12 mouse cellular contexts compared by ENCODE assay signal in the genomic region with DNA sequence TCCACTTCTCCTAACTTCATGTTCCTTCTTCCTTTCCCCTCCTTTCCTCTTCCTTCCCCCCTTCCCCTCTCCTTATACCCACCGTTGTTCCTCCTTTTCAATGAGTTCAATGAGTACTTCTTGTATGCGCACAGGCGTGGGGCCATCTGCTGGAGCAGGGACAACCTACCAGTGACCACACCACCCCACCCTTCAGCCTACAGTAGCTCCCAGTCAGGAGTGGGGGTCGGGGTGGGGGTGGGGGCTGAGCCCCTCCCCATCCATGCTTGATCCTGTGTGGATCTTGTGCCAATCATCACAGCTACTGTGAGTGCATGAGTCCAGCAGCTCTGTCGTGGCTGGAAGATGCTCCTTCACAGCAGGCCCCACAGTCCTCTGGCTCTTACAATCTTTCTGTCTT.
DNase-seq lines count a peak whose midpoint lies in the region; ATAC-seq and TF ChIP-seq lines count a peak whose summit lies in the region.
"Had no signal": no experiment of that assay in that cellular context is flagged by ENCODE, and none has a peak within 500 bp of the region (broad histone marks: within the 10 kb centered on the region; RNA-seq: fewer than 3 reads in every experiment).

No protein-coding gene starts in this region.

- no peaks in the 10 kb centered on the region for H3K9me3 ChIP-seq in heart, embryonic 15.5 days (replicated peaks)
- no peaks in the 10 kb centered on the region for H3K9me3 ChIP-seq in heart, embryonic 11.5 days (replicated peaks; ENCODE audit: control insufficient read depth, low read length)
- H3K9me3 ChIP-seq in midbrain, embryonic 12.5 days: no peaks in the 10 kb centered on the region
- H3K9me3 ChIP-seq: embryonic facial prominence, embryonic 10.5 days; liver, embryonic 13.5 days; megakaryocyte, embryonic 14.5 days had no signal

- DNase-seq in lung, adult 2 months: no peak
- DNase-seq in lung, postnatal 14 days: no peak
- DNase-seq in frontal cortex, postnatal 10 days (ENCODE audit: low spot score in 2 of 2): no peak
- DNase-seq: cerebellum, postnatal 10 days; liver, embryonic 13.5 days; thymus, adult 18-20 months had no signal

- TF ChIP-seq POLR2A in lung, adult 2 months (IDR thresholded peaks at IDR 0.05; ENCODE audit: borderline replicate concordance, extremely low read depth, low read depth, low read length): no peak

- no peak overlapping the region for H3K9ac ChIP-seq in heart, embryonic 15.5 days
- no peak overlapping the region for H3K9ac ChIP-seq in heart, embryonic 11.5 days (ENCODE audit: low read depth, low read length)
- H3K9ac ChIP-seq in midbrain, embryonic 12.5 days (replicated peaks): no peak overlapping the region
- H3K9ac ChIP-seq: liver, embryonic 13.5 days had no signal

- H3K4me3 ChIP-seq in heart, embryonic 15.5 days: no peak overlapping the region
- no peak overlapping the region for H3K4me3 ChIP-seq in heart, embryonic 11.5 days (ENCODE audit: low read depth, low read length)
- H3K4me3 ChIP-seq in lung, adult 2 months (replicated peaks; ENCODE audit: extremely low read depth, low read depth, low read length): no peak overlapping the region
- peak overlapping the region; percentile 31; the same call in 1 of the 2 replicates for H3K4me3 ChIP-seq in brown adipose tissue, adult 24 weeks (ENCODE audit: insufficient read depth, low read depth, low read length)
- no peak overlapping the region for H3K4me3 ChIP-seq in midbrain, embryonic 12.5 days
- H3K4me3 ChIP-seq: embryonic facial prominence, embryonic 10.5 days; liver, embryonic 13.5 days; megakaryocyte, embryonic 14.5 days had no signal

- 0 out of 2 replicates have a peak overlapping the region, but pooled peaks have one; percentile 11 for H3K4me2 ChIP-seq in heart, embryonic 15.5 days
- no peak overlapping the region for H3K4me2 ChIP-seq in heart, embryonic 11.5 days
- H3K4me2 ChIP-seq in midbrain, embryonic 12.5 days (replicated peaks): no peak overlapping the region
- H3K4me2 ChIP-seq: liver, embryonic 13.5 days had no signal

- H3K27ac ChIP-seq in heart, embryonic 15.5 days: peak overlapping the region; percentile 43; the same call in 1 of the 2 replicates
- no peak overlapping the region for H3K27ac ChIP-seq in heart, embryonic 11.5 days (ENCODE audit: low read depth, low read length)
- H3K27ac ChIP-seq in brown adipose tissue, adult 24 weeks (replicated peaks; ENCODE audit: low read depth, low read length): no peak overlapping the region
- H3K27ac ChIP-seq in midbrain, embryonic 12.5 days (replicated peaks): no peak overlapping the region
- H3K27ac ChIP-seq: embryonic facial prominence, embryonic 10.5 days; liver, embryonic 13.5 days had no signal

- TF ChIP-seq CTCF in lung, adult 2 months (IDR thresholded peaks at IDR 0.05; ENCODE audit: insufficient read depth, low read length): peak; percentile 17; the same call in 1 of the 2 replicates

- H3K36me3 ChIP-seq in heart, embryonic 15.5 days: no peaks in the 10 kb centered on the region
- no peaks in the 10 kb centered on the region for H3K36me3 ChIP-seq in heart, embryonic 11.5 days (ENCODE audit: control insufficient read depth, insufficient read depth, low read length)
- H3K36me3 ChIP-seq in midbrain, embryonic 12.5 days: no peaks in the 10 kb centered on the region
- H3K36me3 ChIP-seq: embryonic facial prominence, embryonic 10.5 days; liver, embryonic 13.5 days had no signal

- H3K4me1 ChIP-seq in heart, embryonic 15.5 days (replicated peaks): peaks cover 12% of the 10 kb centered on the region
- 0 out of 2 replicates have a peak, but pooled peaks cover 2% of the 10 kb centered on the region for H3K4me1 ChIP-seq in heart, embryonic 11.5 days (ENCODE audit: control insufficient read depth, insufficient read depth, low read length)
- peaks cover 6% of the 10 kb centered on the region for H3K4me1 ChIP-seq in lung, adult 2 months (ENCODE audit: control insufficient read depth, insufficient read depth, low read length)
- peaks cover 17% of the 10 kb centered on the region for H3K4me1 ChIP-seq in brown adipose tissue, adult 24 weeks (ENCODE audit: control insufficient read depth, insufficient read depth, insufficient read length, low read length)
- H3K4me1 ChIP-seq in midbrain, embryonic 12.5 days: peaks cover 16% of the 10 kb centered on the region
- H3K4me1 ChIP-seq: liver, embryonic 13.5 days had no signal

- 38% methylated on average over 5 of the region's 5 CpGs for WGBS in heart, embryonic 15.5 days
- 33% methylated on average over 5 of the region's 5 CpGs for whole genome bisulfite sequencing in heart, embryonic 11.5 days (ENCODE audit: insufficient replicate concordance)
- 27% methylated on average over 5 of the region's 5 CpGs for WGBS in lung, adult 2 months
- 42% methylated on average over 5 of the region's 5 CpGs for WGBS in midbrain, embryonic 12.5 days

- ATAC-seq in heart, embryonic 15.5 days (replicated peaks; ENCODE audit: insufficient number of reproducible peaks, insufficient read depth, low FRiP score, low read depth): no peak
- no peak for ATAC-seq in heart, embryonic 11.5 days (replicated peaks; ENCODE audit: insufficient number of reproducible peaks, low FRiP score, low TSS enrichment)
- peak; percentile 34; the same call in 1 of the 2 replicates for ATAC-seq in midbrain, embryonic 12.5 days (ENCODE audit: low FRiP score, low read depth)

- H3K27me3 ChIP-seq in heart, embryonic 15.5 days: no peaks in the 10 kb centered on the region
- no peaks in the 10 kb centered on the region for H3K27me3 ChIP-seq in heart, embryonic 11.5 days (ENCODE audit: control insufficient read depth, insufficient read depth, low read length)
- 0 out of 2 replicates have a peak, but pooled peaks cover 8% of the 10 kb centered on the region for H3K27me3 ChIP-seq in midbrain, embryonic 12.5 days
- H3K27me3 ChIP-seq: liver, embryonic 13.5 days had no signal
